Mouse (Mus musculus) embryonic fibroblast, embryonic 13.5 days (primary cell): ENCODE measurements around the gene Endou. TPM values are rescaled to one million over a fixed set of nuclear protein-coding genes. Genes with fewer than 3 reads are reported as not detected.

Experiments used
- H3K27ac ChIP-seq: 2 replicates; pipeline ENCODE4 v1.5.1; 2012; ENCODE audit warnings: low read length, control low read depth, inconsistent platforms; ENCODE audit not compliant: insufficient read depth
- H3K4me1 ChIP-seq: 2 replicates; pipeline ENCODE4 v1.6.1; 2011; ENCODE audit warnings: low read length; ENCODE audit not compliant: control insufficient read depth, insufficient read depth
- H3K4me3 ChIP-seq: 2 replicates; pipeline ENCODE4 v1.5.1; 2011; ENCODE audit warnings: mild to moderate bottlenecking, control low read depth, low read length; ENCODE audit not compliant: insufficient read depth
- CTCF ChIP-seq: IDR thresholded peaks from 2 replicates; pipeline ENCODE4 v1.5.1; 2011; ENCODE audit warnings: mild to moderate bottlenecking, control low read depth, low read length, moderate library complexity, borderline replicate concordance; ENCODE audit not compliant: insufficient read depth
- POLR2A ChIP-seq: IDR thresholded peaks from 2 replicates; pipeline ENCODE4 v1.6.1; 2011; ENCODE audit warnings: low read depth, mild to moderate bottlenecking, control low read depth, low read length, moderate library complexity
- polyA plus RNA-seq: library from polyadenylated mRNA; stranded (reverse); fragments of >200 nt; gene quantifications from 2 replicates; pipeline ENCODE4 v1.2.4, GENCODE M21; 2011; ENCODE audit warnings: low read depth; ENCODE audit not compliant: missing spikeins, insufficient read length

The Endou gene
- polyA plus RNA-seq, 1 experiment, result not detected

GRCm38 (mm10) chr15:97767280-97768186, 36.4 kb upstream of the Endou start, which contains the start of gene Rapgef3:
Gene Rapgef3 (minus strand): TSS chr15:97767972.
- peak within 1 kb of the TSS; percentile 36; the same call in 1 of the 2 replicates for H3K27ac ChIP-seq
- peak within 1 kb of the TSS; percentile 56 for H3K4me3 ChIP-seq
- TF ChIP-seq CTCF (peak; percentile 39; the same call in 1 of the 2 replicates), POLR2A (peak; percentile 39)
- H3K4me1 ChIP-seq, result peaks cover 2% of the 10 kb centered on the region

GRCm38 (mm10) chr15:97766594-97767279, 35.6 kb upstream of the Endou start:
- no peaks in the 10 kb centered on the region for H3K4me1 ChIP-seq
- TF ChIP-seq CTCF, result no peak
- no peak for TF ChIP-seq POLR2A
- H3K27ac ChIP-seq, result no peak overlapping the region
- H3K4me3 ChIP-seq, result peak overlapping the region; percentile 56

DNA sequence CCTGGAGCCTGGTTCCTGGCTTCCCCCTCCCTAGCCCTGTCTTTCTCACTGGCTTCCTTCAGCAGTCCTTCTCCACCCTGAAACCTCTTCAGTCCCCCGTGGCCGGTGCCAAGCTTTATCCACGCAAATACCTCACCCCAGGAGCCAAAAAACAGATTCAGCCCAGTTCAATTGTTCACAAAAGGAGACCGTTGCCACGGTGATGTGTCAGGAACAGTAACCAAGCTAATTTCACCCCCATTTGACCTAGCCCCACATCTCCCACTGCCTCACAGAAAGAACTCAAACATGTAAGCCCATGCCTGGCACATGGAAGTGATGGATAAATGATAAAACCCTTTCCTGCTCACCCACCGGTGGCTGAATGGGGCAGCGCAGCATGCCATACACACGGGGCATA, 35.1 kb upstream of the Endou start:
- no peaks in the 10 kb centered on the region for H3K4me1 ChIP-seq
- no peak overlapping the region for H3K27ac ChIP-seq
- peak overlapping the region; percentile 56 for H3K4me3 ChIP-seq
- TF ChIP-seq POLR2A, result no peak
- no peak for TF ChIP-seq CTCF

GRCm38 (mm10) chr15:97765090-97765794, 34.1 kb upstream of the Endou start:
- H3K4me3 ChIP-seq, result no peak overlapping the region

GRCm38 (mm10) chr15:97764532-97764931, 33.4 kb upstream of the Endou start:
- Histone ChIP-seq H3K4me3 (no peak overlapping the region), H3K4me1 (no peaks in the 10 kb centered on the region), H3K27ac (no peak overlapping the region)
- no peak for TF ChIP-seq CTCF
- no peak for TF ChIP-seq POLR2A

More at GRCm38 (mm10) chr15:97765090-97765794, 34.1 kb upstream of the Endou start:
- H3K4me1 ChIP-seq, result no peaks in the 10 kb centered on the region
- H3K27ac ChIP-seq, result no peak overlapping the region
- no peak for TF ChIP-seq POLR2A
- no peak for TF ChIP-seq CTCF

DNA sequence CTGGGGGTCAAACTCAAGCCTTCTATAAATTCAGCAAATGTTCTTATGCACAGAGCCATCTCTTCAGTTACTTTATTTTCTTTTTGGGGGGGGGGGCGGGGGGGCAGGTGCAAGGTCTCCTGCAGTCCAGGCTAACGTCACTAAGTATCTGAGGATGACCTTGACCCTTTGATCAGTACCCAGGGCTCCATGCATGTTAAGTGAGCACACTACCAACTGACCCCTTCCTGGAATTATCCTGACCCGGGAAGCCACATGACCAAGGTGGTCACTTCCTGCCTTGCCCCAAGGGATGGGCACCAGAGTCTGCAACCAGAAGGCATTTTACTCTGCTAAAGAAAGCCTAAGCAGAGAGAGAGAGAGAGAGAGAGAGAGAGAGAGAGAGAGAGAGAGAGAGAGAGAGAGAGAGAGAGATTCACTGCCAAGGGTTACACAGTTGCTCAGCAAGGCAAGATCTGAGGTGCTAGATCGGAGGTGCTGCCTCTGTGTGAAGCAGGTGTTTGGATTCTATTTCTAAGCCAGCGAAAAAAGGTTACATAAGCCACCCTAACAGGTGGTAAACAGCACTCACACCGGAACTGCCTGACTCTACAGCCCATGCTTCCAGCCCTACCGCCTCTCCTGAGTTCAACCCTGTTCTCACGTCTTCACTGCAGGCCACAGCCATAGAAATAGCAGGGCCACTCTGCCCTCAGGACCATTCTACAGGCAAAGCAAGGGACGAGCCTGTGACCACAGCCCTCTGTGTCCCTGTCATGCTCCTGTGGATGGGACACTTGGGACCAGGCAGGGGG, 32.3 kb upstream of the Endou start:
- TF ChIP-seq CTCF (no peak), POLR2A (no peak)
- no peak overlapping the region for H3K27ac ChIP-seq
- no peaks in the 10 kb centered on the region for H3K4me1 ChIP-seq
- no peak overlapping the region for H3K4me3 ChIP-seq

DNA sequence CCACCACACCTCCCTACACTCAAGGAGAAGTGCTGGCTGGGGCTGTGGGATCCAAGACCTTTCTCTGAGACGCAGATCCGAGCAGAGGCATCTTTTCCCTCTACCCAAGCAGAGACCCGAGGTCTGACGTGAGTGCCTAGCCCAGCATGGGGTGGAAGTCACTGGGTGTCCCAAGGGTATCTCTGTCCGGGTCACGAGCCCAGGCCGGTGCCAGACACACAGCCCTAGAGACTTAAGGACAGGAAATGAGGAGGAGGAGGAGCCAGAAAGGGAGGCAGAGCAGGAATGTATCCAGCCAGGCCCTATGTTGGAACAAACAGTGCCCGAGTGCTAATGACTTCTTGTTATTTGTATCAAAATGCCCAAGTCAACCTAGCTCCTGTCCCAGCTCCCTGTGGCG, 31.6 kb upstream of the Endou start:
- TF ChIP-seq POLR2A (no peak), CTCF (no peak)
- H3K4me1 ChIP-seq, result no peaks in the 10 kb centered on the region

GRCm38 (mm10) chr15:97761438-97761837, 30.3 kb upstream of the Endou start:
- no peak overlapping the region for H3K4me3 ChIP-seq
- H3K27ac ChIP-seq, result no peak overlapping the region
- no peak for TF ChIP-seq CTCF
- TF ChIP-seq POLR2A, result no peak
- no peaks in the 10 kb centered on the region for H3K4me1 ChIP-seq

More for the DNA sequence above, 31.6 kb upstream of the Endou start:
- H3K27ac ChIP-seq, result no peak overlapping the region
- H3K4me3 ChIP-seq, result no peak overlapping the region

GRCm38 (mm10) chr15:97760952-97761351, 29.8 kb upstream of the Endou start:
- no peaks in the 10 kb centered on the region for H3K4me1 ChIP-seq
- H3K27ac ChIP-seq, result no peak overlapping the region
- TF ChIP-seq POLR2A (no peak), CTCF (no peak)
- H3K4me3 ChIP-seq, result no peak overlapping the region
